Mouse (Mus musculus): ENCODE measurements around the gene Rufy2.

Rufy2 gene

GRCm38 (mm10) chr10:63019304-63019703, 39.3 kb downstream of the Rufy2 start:
- no peak for DNase-seq

DNA sequence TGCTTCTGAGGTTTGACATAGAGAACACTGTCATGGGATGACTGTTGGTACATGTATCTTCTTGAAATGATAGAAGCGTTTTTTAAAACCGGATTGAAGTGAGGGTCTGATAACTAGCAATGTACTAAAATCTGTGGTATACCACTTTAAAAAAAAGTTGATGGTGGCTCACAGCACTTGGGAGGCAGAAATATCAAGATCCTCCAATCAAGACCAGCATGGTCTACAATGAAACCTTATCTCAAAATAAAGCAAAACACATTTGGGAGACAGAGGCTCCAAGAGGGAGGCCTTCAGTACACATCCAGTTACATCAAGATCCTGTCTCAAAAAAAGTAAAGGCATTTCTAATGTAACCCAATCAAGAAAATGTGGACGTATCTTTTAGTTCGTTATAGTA, 41.7 kb downstream of the Rufy2 start:
- DNase-seq = no peak

- no peak for DNase-seq
These were observed 42.6 kb downstream of the Rufy2 start for GRCm38 (mm10) chr10:63022541-63023120.

GRCm38 (mm10) chr10:63023121-63023748, 43.2 kb downstream of the Rufy2 start:
- peak; percentile 69 for DNase-seq

- peak; percentile 98 for DNase-seq
These were observed 43.9 kb downstream of the Rufy2 start, which contains the start of the genes Hnrnph3 and Pbld2 for GRCm38 (mm10) chr10:63023749-63024579. TSS of gene Hnrnph3 (minus strand) at chr10:63024217. TSS of gene Pbld2 (plus strand) at chr10:63024315.

GRCm38 (mm10) chr10:63024580-63024910, 44.5 kb downstream of the Rufy2 start:
- DNase-seq = peak; percentile 86

- DNase-seq = peak; percentile 50
These were observed 45.0 kb downstream of the Rufy2 start for GRCm38 (mm10) chr10:63025016-63025415.

DNA sequence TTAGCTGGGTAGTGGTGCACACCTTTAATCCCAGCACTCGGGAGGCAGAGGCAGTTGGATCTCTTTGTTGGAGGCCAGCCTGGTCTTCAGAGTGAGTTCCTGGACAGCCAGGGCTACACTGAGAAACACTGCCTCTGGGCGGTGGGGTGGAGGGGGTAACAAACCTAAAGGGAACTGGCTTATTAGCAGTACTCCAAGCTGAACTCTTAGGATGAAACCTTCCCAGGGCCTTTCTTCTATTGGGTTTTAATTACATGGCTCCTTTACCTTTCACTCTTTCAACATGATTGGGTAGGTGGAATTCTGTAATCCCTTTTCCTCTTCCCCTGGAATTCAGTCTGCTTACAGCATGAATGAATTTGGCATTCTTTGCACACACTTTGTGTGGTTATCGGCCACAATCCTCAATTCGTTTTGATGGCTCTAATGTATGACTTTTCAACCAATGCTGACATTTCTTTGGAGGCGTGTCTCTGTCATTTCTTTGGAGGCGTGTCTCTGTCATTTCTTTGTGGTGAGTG, 45.5 kb downstream of the Rufy2 start:
- no peak for DNase-seq

GRCm38 (mm10) chr10:63026156-63026794, 46.3 kb downstream of the Rufy2 start:
- no peak for DNase-seq

DNA sequence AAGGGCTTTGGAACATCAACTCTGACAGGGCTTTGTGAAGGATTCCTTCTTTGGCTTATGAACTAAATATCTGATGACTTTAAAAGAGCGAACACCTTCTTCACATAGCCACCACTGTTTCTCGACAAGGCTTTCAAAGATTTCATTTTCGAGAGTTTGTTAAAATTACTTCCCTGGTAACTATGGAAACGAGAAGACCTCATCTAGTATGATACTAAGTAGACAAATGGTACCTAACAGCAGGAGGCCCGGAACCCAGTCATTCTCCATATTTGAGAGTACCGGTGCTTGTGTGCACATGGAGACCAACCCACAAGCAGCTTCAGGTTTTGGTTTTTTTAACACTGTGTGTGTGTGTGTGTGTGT, 46.8 kb downstream of the Rufy2 start:
- no peak for DNase-seq

DNA sequence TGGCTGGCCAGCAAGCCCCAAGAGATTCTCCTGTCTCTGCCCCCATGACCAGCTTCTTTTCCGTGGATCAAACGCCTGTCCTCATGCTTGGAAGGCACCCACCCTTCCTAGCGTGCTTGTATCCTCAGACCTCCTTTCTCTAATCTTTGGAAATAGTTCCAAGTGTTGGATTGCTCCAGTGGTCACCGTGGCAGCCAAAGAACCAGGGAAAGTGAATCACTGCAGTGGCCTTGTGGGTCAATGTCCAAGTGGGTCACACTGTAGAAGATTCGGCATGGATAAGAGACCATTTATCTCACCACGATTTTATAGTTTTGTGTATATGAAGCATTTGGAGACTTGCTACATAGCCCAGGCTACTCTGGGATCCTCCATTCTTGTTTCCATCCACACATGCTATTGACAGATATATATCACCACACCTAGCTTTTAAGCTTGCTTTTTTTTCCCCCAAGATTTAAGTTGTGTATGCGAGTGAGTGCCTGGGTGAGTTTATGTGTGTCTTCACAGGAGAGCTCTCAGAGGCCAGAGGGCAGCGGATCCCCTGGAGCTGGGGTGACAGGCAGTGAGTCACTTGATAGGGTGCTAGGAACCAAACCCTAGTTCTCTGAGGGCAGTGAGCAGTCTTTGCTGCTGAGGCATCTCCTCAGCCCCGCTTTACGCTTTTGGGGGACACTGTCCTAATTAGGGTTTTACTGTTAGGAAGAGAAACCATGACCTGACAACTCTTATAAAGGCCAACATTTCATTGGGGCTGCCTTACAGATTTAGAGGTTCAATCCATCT, 47.5 kb downstream of the Rufy2 start:
- no peak for DNase-seq

DNA sequence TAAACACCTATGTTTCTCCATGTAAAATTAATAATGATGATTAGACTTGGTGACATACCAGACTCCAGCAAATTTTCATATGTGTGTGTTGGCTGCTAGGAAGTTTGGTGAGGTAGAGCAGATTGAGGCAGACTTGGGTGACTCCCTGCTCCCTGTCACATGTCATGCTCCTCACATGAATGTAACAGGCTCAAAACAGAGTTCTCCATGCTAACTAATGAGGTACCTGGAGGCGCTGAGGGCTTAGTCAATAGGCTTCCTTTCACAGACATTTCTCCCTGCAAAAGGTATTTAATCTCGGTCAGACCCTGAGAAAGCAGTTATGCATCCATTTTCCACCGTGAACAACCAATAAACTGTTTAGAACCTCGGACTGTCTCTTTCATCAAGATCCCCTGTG, 48.4 kb downstream of the Rufy2 start:
- DNase-seq = no peak

GRCm38 (mm10) chr10:63032267-63032666, 52.2 kb downstream of the Rufy2 start:
- DNase-seq = no peak

DNA sequence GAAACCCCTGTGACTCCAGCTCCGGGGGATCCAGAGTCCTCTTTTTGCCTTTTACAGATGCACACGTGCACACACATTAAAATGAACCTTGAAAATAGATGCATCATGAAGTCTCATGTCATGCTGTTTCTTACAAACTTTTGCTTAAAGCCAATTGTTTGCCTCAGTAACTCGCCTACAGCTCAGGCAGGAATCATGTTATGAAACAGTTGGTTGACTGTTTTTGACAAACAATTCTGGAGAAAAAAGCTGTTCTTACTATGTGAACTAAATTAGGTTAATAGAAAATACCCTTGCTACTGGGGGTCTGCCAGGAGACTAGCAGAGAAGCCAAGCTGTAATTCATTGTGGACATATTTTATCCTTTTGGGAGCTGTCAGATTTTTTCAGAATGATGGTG, 52.9 kb downstream of the Rufy2 start:
- no peak for DNase-seq

DNA sequence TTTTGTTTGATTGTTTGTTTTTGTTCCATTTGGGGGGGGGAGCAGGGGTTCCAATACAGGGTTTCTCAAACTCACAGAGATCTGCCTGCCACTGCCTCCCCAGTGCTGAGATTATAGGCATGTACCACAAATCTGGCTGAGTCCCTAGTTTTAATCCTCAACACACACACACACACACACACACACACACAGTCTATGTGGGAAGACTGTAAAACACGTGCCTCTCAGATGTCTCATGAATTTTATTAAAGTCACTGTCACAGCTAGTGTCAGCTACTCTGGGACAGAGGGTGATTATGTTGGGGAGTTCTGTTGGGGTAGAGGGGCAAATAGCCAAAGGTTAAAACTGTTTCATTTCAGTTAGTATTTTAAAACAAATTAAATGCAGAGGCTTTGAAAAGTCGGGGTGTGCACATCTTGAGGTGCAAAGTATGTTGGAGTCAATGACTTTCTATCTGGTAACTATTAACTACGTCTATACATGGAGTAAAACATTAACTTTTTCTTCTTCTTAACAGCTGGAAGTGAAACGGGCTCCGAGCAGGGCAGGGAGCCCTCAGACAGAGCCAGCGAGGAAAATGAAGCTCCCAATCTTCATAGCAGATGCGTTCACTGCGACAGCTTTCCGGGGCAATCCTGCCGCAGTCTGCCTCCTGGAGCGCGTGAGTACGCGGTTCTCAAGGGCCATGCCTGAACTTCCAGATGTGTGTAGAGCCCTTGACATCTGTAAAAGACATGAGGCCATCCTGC, 58.7 kb downstream of the Rufy2 start:
- DNase-seq = no peak

DNA sequence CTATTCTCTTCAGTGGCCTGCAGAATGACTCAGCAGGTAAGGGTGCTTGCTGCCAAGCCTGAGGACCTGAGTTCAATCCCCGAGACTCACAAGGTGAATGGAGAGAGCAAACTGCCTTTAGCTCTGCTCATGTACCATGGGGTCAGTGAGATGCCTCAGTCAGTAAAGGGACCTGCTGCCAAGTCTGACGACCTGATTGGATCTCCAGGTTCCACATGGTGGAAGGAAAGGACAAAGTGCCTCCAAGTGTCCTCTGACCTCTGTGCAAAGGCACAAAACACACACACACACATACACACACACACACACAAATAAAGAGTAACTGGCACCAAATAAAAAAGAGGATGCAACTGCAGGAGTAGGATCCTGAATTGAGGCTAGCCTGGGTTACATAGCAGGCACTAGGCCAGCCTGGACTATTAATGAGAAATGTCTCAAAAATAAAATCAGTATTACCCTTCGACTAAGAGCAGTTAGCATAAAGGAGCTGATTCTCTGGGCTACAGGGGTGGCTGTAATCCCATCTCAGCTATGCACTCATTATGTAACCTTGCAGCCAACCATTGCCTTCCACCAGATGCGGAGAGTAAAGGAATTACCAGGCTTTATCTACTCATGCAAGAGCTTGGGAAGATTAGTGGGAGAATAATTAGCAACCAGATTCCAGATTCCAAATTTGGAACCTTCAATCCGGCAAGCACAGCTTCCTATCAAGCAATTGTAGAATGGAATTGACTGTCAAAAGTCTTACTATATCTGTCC, 60.0 kb downstream of the Rufy2 start:
- DNase-seq = no peak

- DNase-seq = no peak
These were observed 63.1 kb downstream of the Rufy2 start for GRCm38 (mm10) chr10:63043154-63043553.

- no peak for DNase-seq
These were observed 67.7 kb downstream of the Rufy2 start for GRCm38 (mm10) chr10:63047751-63048150.

GRCm38 (mm10) chr10:63049106-63049505, 69.1 kb downstream of the Rufy2 start:
- DNase-seq = no peak

DNA sequence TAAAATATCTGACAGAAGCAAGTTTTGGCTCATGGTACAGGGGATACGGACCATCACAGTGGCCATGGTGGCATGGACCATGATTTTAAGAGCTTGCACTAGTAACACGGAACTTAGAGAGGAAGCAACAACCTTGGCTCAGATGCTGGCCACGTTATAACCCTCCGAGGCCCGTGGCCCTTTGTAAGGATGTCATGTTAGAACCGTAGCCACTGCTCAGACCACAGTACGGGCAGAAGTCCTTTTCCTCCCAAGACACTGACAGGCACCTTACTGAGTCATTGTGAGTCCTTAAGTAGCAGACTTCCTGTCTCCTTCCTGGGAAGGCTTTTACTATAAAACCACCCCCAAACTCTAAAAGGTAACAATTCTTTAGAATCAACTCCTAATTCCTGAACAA, 71.2 kb downstream of the Rufy2 start:
- no peak for DNase-seq

GRCm38 (mm10) chr10:63052011-63052410, 72.0 kb downstream of the Rufy2 start:
- no peak for DNase-seq

All from cerebellum, adult 9-10 months (tissue).